ENCODE assay signal across 7 mouse cellular contexts in the genomic region with DNA sequence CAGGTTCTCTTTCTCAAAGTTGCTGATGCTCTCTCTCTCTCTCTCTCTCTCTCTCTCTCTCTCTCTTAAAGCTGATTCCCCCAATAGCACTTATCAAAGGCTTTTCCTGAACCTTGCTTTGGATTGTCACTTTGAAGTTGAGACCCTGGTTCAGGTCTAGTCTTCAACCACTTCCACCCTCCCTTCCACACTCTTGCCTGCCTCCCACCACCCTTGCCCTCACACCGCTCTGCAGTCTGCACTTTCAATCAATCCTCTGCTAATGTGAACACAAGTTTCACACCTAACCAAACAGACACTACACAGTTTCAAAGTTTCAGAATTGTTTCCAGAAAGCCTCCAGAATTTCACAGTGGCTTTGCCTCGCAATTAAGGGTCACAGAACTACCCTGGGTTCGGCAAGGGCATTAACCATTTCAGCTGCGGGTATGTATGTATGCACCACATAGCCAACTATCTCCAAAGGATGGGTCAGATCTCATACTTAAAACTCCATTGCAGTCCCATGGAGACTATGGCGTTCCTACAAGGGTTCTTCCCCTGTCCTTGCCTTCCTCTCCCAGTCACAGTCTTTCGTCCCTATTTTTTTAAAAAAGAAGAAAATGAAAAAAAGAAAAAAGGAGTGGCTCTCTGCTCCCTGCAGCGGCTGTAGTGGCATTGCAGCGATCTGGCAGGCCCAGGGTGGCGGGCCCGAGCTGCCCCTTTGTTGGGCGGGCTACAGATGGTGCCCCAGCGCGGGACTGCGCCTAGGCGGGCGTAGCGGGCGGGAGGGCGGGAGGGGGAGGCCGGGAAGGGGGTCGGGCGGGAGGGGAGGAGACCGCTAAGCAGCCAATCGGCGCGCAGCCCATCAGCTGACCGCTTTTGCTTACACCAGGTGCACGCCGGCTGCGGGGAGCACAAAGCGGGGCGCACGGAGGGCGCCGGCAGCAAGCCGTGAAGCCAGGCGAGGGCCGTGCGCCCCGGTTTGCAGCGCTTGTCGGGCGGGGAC. TPM values are rescaled to one million over a fixed set of nuclear protein-coding genes. Genes with fewer than 3 reads are reported as not detected.
A peak's percentile ranks its signal among the peaks of the same experiment; 100 is the strongest.
DNase-seq lines count a peak whose midpoint lies in the region; ATAC-seq lines count a peak whose summit lies in the region.

TSS of gene Lrrn1 (plus strand) at position 892 of the 988 bp plus-strand sequence.

- peak within 1 kb of the TSS; percentile 97 for H3K4me2 ChIP-seq in embryonic facial prominence, embryonic 15.5 days (replicated peaks)
- H3K4me2 ChIP-seq in midbrain, embryonic 12.5 days (replicated peaks), result peak within 1 kb of the TSS; percentile 70
- peak within 1 kb of the TSS; percentile 78 for H3K4me2 ChIP-seq in stomach, embryonic 14.5 days (replicated peaks; ENCODE audit: low read depth, low read length)

- no peaks in the 10 kb centered on the region for H3K36me3 ChIP-seq in embryonic facial prominence, embryonic 15.5 days
- H3K36me3 ChIP-seq in hindbrain, embryonic 10.5 days, result no peaks in the 10 kb centered on the region
- no peaks in the 10 kb centered on the region for H3K36me3 ChIP-seq in midbrain, embryonic 12.5 days
- H3K36me3 ChIP-seq in stomach, embryonic 14.5 days (ENCODE audit: control insufficient read depth, insufficient read depth, low read length), result no peaks in the 10 kb centered on the region

- WGBS in embryonic facial prominence, embryonic 15.5 days, result 3% methylated on average over 37 of the region's 43 CpGs
- 4% methylated on average over 42 of the region's 43 CpGs for WGBS in hindbrain, embryonic 10.5 days
- WGBS in midbrain, embryonic 12.5 days, result 6% methylated on average over 22 of the region's 43 CpGs
- WGBS in stomach, embryonic 14.5 days, result 3% methylated on average over 40 of the region's 43 CpGs

- peak within 1 kb of the TSS; percentile 69 for H3K27ac ChIP-seq in embryonic facial prominence, embryonic 15.5 days (replicated peaks)
- peak within 1 kb of the TSS; percentile 95 for H3K27ac ChIP-seq in hindbrain, embryonic 10.5 days
- H3K27ac ChIP-seq in midbrain, embryonic 12.5 days (replicated peaks), result peak within 1 kb of the TSS; percentile 91
- no peak within 1 kb of the TSS for H3K27ac ChIP-seq in stomach, embryonic 14.5 days (ENCODE audit: low read length)

- H3K27me3 ChIP-seq in embryonic facial prominence, embryonic 15.5 days, result peaks cover 3% of the 10 kb centered on the region; the same call in 1 of the 2 replicates
- H3K27me3 ChIP-seq in hindbrain, embryonic 10.5 days (ENCODE audit: insufficient read depth, poor library complexity, severe bottlenecking), result no peaks in the 10 kb centered on the region; the same call in 1 of the 2 replicates
- no peaks in the 10 kb centered on the region for H3K27me3 ChIP-seq in midbrain, embryonic 12.5 days
- H3K27me3 ChIP-seq in stomach, embryonic 14.5 days (ENCODE audit: control insufficient read depth, insufficient read depth, low read length), result no peaks in the 10 kb centered on the region

- no peaks in the 10 kb centered on the region for H3K9me3 ChIP-seq in embryonic facial prominence, embryonic 15.5 days (replicated peaks)
- no peaks in the 10 kb centered on the region for H3K9me3 ChIP-seq in hindbrain, embryonic 10.5 days
- no peaks in the 10 kb centered on the region for H3K9me3 ChIP-seq in midbrain, embryonic 12.5 days
- no peaks in the 10 kb centered on the region for H3K9me3 ChIP-seq in stomach, embryonic 14.5 days (ENCODE audit: control insufficient read depth, low read depth, low read length)

- H3K4me3 ChIP-seq in embryonic facial prominence, embryonic 15.5 days (replicated peaks), result peak within 1 kb of the TSS; percentile 66
- H3K4me3 ChIP-seq in hindbrain, embryonic 10.5 days, result peak within 1 kb of the TSS; percentile 86
- peak within 1 kb of the TSS; percentile 89 for H3K4me3 ChIP-seq in midbrain, embryonic 12.5 days
- peak within 1 kb of the TSS; percentile 56 for H3K4me3 ChIP-seq in stomach, embryonic 14.5 days (ENCODE audit: low read depth, low read length)

- peak; percentile 56 for DNase-seq in Muller cell, postnatal 12 days (ENCODE audit: inconsistent ontology term)
- DNase-seq in adrenal gland, postnatal 36 days, result peak; percentile 78 to 81
- DNase-seq in hindbrain, embryonic 10.5 days (ENCODE audit: low spot score), result peak; percentile 82
- peak in 1 of 2 experiments; percentile 70 for DNase-seq in layer of hippocampus, postnatal 25 days (ENCODE audit: extremely low spot score in 1 of 2, low spot score in 1 of 2)

- ATAC-seq in embryonic facial prominence, embryonic 15.5 days (ENCODE audit: insufficient number of reproducible peaks, low FRiP score, low TSS enrichment, low read depth), result peak; percentile 93
- peak; percentile 95 for ATAC-seq in midbrain, embryonic 12.5 days (ENCODE audit: low FRiP score, low read depth)
- peak; percentile 90 for ATAC-seq in stomach, embryonic 14.5 days (ENCODE audit: insufficient number of reproducible peaks, insufficient read depth, low FRiP score, low read depth)

- peak within 1 kb of the TSS; percentile 50 for H3K9ac ChIP-seq in embryonic facial prominence, embryonic 15.5 days
- peak within 1 kb of the TSS; percentile 93 for H3K9ac ChIP-seq in midbrain, embryonic 12.5 days (replicated peaks)
- peak within 1 kb of the TSS; percentile 33 for H3K9ac ChIP-seq in stomach, embryonic 14.5 days (replicated peaks; ENCODE audit: low read depth, low read length)

- peaks cover 13% of the 10 kb centered on the region; the same call in 1 of the 2 replicates for H3K4me1 ChIP-seq in embryonic facial prominence, embryonic 15.5 days
- peaks cover 36% of the 10 kb centered on the region for H3K4me1 ChIP-seq in hindbrain, embryonic 10.5 days (replicated peaks)
- H3K4me1 ChIP-seq in midbrain, embryonic 12.5 days, result peaks cover 26% of the 10 kb centered on the region
- peaks cover 6% of the 10 kb centered on the region; the same call in 1 of the 2 replicates for H3K4me1 ChIP-seq in stomach, embryonic 14.5 days (ENCODE audit: control insufficient read depth, insufficient read depth, low read length)

RNA-seq across cellular contexts. Expression of gene Lrrn1, which starts in this region (rescaled TPM):
- 10 to 100 TPM; 13.8 to 78.8 TPM for total RNA-seq in adrenal gland, postnatal 36 days (2021)
- polyA plus RNA-seq in embryonic facial prominence, embryonic 15.5 days (2015; fragmentation: Nextera tagmentation; extraction: Ambion mirVana), result 61.6 and 64.2 TPM in 2 replicates
- polyA plus RNA-seq in hindbrain, embryonic 10.5 days (2016; fragmentation: Nextera tagmentation; extraction: Ambion mirVana), result 94.0 and 125 TPM in 2 replicates
- 100 to 1,000 TPM; 110 to 111 TPM for total RNA-seq in layer of hippocampus, postnatal 25 days (2021)
- polyA plus RNA-seq in midbrain, embryonic 12.5 days (2016; fragmentation: Nextera tagmentation; extraction: Ambion mirVana), result 94.2 and 97.5 TPM in 2 replicates
- 9.3 and 11.2 TPM in 2 replicates for polyA plus RNA-seq in stomach, embryonic 14.5 days (2014; fragmentation: Nextera tagmentation; extraction: Ambion mirVana)

Comparison
In these comparisons a context has a peak if more than half of its experiments do, and no peak if none do; other contexts are left out.
1. H3K9ac ChIP-seq: peak in every context shown above with its lines; median percentile 93 in midbrain, embryonic 12.5 days; 50 in embryonic facial prominence, embryonic 15.5 days; 33 in stomach, embryonic 14.5 days.